Mouse (Mus musculus) kidney, embryonic 16.5 days (tissue): ENCODE data around the gene Dst. TPM values are rescaled to one million over a fixed set of nuclear protein-coding genes. Genes with fewer than 3 reads are reported as not detected.

Experiments used
- ATAC-seq: fragments of 200-750 bp; cut with Nextera tagmentation; 2 replicates; pipeline ENCODE4 v1.8.0; 2017; ENCODE audit warnings: moderate TSS enrichment; ENCODE audit not compliant: low FRiP score, low TSS enrichment
- H3K27ac ChIP-seq: fragments of 300-500 bp; sonication (generic); 2 replicates; pipeline ENCODE4 v1.5.1; 2014; ENCODE audit warnings: low read length
- H3K27me3 ChIP-seq: fragments of 300-500 bp; sonication (generic); 2 replicates; pipeline ENCODE4 v1.6.1; 2014; ENCODE audit warnings: low read length, control low read depth, mixed read lengths; ENCODE audit not compliant: insufficient read depth
- H3K36me3 ChIP-seq: fragments of 300-500 bp; sonication (generic); 2 replicates; pipeline ENCODE4 v1.6.1; 2014; ENCODE audit warnings: low read length, control low read depth, mixed read lengths; ENCODE audit not compliant: insufficient read depth
- H3K4me1 ChIP-seq: fragments of 300-500 bp; sonication (generic); 2 replicates; pipeline ENCODE4 v1.6.1; 2014; ENCODE audit warnings: low read length, control low read depth, mixed read lengths; ENCODE audit not compliant: insufficient read depth
- H3K4me2 ChIP-seq: fragments of 300-500 bp; sonication (generic); replicated peaks from 2 replicates; pipeline ENCODE4 v1.6.1; 2014; ENCODE audit warnings: low read depth, low read length
- H3K4me3 ChIP-seq: fragments of 300-500 bp; sonication (generic); 2 replicates; pipeline ENCODE4 v1.5.1; 2014; ENCODE audit warnings: mild to moderate bottlenecking, low read length
- H3K9ac ChIP-seq: fragments of 300-500 bp; sonication (generic); replicated peaks from 2 replicates; pipeline ENCODE4 v1.6.1; 2014; ENCODE audit warnings: low read length
- H3K9me3 ChIP-seq: fragments of 300-500 bp; sonication (generic); 2 replicates; pipeline ENCODE4 v1.6.1; 2016; ENCODE audit warnings: low read length, control low read depth
- WGBS: fragments of 180-500 bp; shearing (Covaris S2); extraction: QIAGEN DNeasy Blood & Tissue Kit; methylation state at CpG from one replicate; pipeline ENCODE4 v1.1.7; 2014; 5-methylcytosine and 5-hydroxymethylcytosine counted together
- polyA plus RNA-seq: library from polyadenylated mRNA; unstranded; fragments of >200 nt; fragmentation: Nextera tagmentation; extraction: Ambion mirVana; gene quantifications from 2 replicates; pipeline ENCODE4 v1.2.1, GENCODE M21; 2015

Gene Dst
- polyA plus RNA-seq, 1 experiment from 2014 or later: 23.4 TPM

GRCm38 (mm10) chr1:33922975-33923374 lies 14.9 kb downstream of the Dst start:
- peak; percentile 61; the same call in 1 of the 2 replicates for ATAC-seq
- H3K27me3 ChIP-seq: no peaks in the 10 kb centered on the region
- WGBS: 45% methylated on average over 7 of the region's 7 CpGs

GRCm38 (mm10) chr1:33925283-33925682 lies 17.3 kb downstream of the Dst start:
- Histone ChIP-seq H3K27me3 (no peaks in the 10 kb centered on the region), H3K36me3 (no peaks in the 10 kb centered on the region), H3K9me3 (no peaks in the 10 kb centered on the region), H3K4me1 (no peaks in the 10 kb centered on the region), H3K9ac (no peak overlapping the region), H3K4me2 (no peak overlapping the region), H3K27ac (no peak overlapping the region), H3K4me3 (no peak overlapping the region)
- peak; percentile 69 for ATAC-seq
- WGBS: 26% methylated on average over 3 of the region's 3 CpGs

More at GRCm38 (mm10) chr1:33922975-33923374, 14.9 kb downstream of the Dst start:
- Histone ChIP-seq H3K27ac (no peak overlapping the region), H3K36me3 (no peaks in the 10 kb centered on the region), H3K4me1 (no peaks in the 10 kb centered on the region), H3K9ac (no peak overlapping the region), H3K9me3 (no peaks in the 10 kb centered on the region), H3K4me2 (no peak overlapping the region), H3K4me3 (no peak overlapping the region)

GRCm38 (mm10) chr1:33927466-33927865 lies 19.4 kb downstream of the Dst start:
- Histone ChIP-seq H3K27me3 (no peaks in the 10 kb centered on the region), H3K4me1 (no peaks in the 10 kb centered on the region), H3K4me3 (no peak overlapping the region), H3K27ac (no peak overlapping the region), H3K36me3 (no peaks in the 10 kb centered on the region), H3K9ac (no peak overlapping the region), H3K4me2 (no peak overlapping the region), H3K9me3 (no peaks in the 10 kb centered on the region)
- 93% methylated on average over 7 of the region's 7 CpGs for WGBS
- ATAC-seq: no peak

DNA sequence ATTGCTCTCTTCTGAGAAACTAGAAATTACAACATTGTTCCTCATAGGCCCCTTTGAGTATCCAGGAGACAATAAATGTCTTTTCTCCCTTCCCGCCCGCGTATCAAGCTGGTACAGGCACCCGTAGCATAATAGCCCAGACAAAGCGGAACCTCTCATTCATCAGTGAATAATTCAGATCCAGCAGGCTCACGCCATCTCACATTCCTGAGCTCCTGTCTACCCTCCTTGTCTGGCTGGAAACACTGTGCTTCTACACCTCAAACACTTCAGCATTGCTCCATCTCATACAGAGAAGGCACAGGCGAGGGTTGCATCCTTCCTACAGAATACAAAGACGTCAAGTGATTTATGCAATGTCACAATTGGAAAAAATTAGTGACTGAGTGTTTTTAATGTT lies 23.8 kb downstream of the Dst start:
- Histone ChIP-seq H3K9me3 (no peaks in the 10 kb centered on the region), H3K4me3 (no peak overlapping the region), H3K27ac (no peak overlapping the region), H3K4me2 (no peak overlapping the region), H3K27me3 (no peaks in the 10 kb centered on the region), H3K9ac (no peak overlapping the region), H3K4me1 (no peaks in the 10 kb centered on the region), H3K36me3 (no peaks in the 10 kb centered on the region)
- ATAC-seq: no peak
- 86% methylated on average over 8 of the region's 8 CpGs for WGBS

GRCm38 (mm10) chr1:33932196-33932595 lies 24.2 kb downstream of the Dst start:
- Histone ChIP-seq H3K4me1 (no peaks in the 10 kb centered on the region), H3K36me3 (no peaks in the 10 kb centered on the region), H3K9me3 (no peaks in the 10 kb centered on the region), H3K27ac (no peak overlapping the region), H3K9ac (no peak overlapping the region), H3K27me3 (no peaks in the 10 kb centered on the region), H3K4me2 (no peak overlapping the region), H3K4me3 (no peak overlapping the region)
- ATAC-seq: no peak
- 89% methylated on average over 3 of the region's 3 CpGs for WGBS

DNA sequence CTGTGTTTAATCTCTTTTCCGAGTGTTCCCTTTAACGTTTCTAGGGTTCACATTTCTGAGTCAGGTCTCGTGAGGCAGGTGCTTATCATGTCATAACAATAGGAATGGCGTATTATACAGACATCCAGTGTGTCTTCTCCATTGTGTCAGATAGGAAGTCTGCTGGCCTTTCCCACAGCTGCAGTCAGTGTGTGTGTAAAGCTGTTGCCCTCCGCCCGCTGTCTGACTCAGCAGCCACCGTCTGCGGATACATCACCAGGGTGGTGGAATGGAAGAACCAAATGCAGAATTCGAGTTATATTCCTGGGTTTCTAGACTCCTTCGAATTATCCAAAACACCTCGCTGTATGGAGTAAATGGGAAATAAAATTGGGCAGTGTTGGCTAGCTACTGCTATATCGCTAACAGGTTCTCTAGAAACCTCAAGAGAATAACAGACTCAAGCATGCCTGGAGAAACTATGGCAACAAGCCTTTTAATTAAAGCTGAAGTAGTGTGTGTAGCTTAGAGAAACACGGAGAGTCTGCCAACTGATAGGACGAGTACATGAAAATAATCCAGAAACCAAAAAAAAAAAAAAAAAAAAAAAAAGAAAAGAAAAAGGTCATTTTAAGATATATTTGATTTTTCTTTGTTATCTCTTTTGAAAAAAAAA lies 24.9 kb downstream of the Dst start:
- Histone ChIP-seq H3K9ac (no peak overlapping the region), H3K27me3 (no peaks in the 10 kb centered on the region), H3K36me3 (no peaks in the 10 kb centered on the region), H3K4me3 (no peak overlapping the region), H3K4me2 (no peak overlapping the region), H3K9me3 (no peaks in the 10 kb centered on the region), H3K4me1 (no peaks in the 10 kb centered on the region), H3K27ac (no peak overlapping the region)
- WGBS: 86% methylated on average over 14 of the region's 14 CpGs
- ATAC-seq: no peak

- Histone ChIP-seq H3K27me3 (no peaks in the 10 kb centered on the region), H3K27ac (no peak overlapping the region), H3K4me3 (no peak overlapping the region), H3K4me2 (no peak overlapping the region), H3K4me1 (no peaks in the 10 kb centered on the region), H3K36me3 (no peaks in the 10 kb centered on the region), H3K9ac (no peak overlapping the region), H3K9me3 (no peaks in the 10 kb centered on the region)
- no peak for ATAC-seq
- 88% methylated on average over 3 of the region's 3 CpGs for WGBS
Measured at GRCm38 (mm10) chr1:33935946-33936345, 27.9 kb downstream of the Dst start.

- WGBS: 63% methylated on average over 5 of the region's 5 CpGs
- no peak overlapping the region for H3K4me2 ChIP-seq
- H3K4me3 ChIP-seq: no peak overlapping the region
- H3K27me3 ChIP-seq: no peaks in the 10 kb centered on the region
- no peaks in the 10 kb centered on the region for H3K36me3 ChIP-seq
- no peaks in the 10 kb centered on the region for H3K9me3 ChIP-seq
- ATAC-seq: no peak
- no peak overlapping the region for H3K27ac ChIP-seq
- H3K4me1 ChIP-seq: no peaks in the 10 kb centered on the region
- no peak overlapping the region for H3K9ac ChIP-seq
Measured at GRCm38 (mm10) chr1:33939828-33940227, 31.8 kb downstream of the Dst start.

GRCm38 (mm10) chr1:33940364-33940928 lies 32.4 kb downstream of the Dst start:
- Histone ChIP-seq H3K9me3 (no peaks in the 10 kb centered on the region), H3K9ac (no peak overlapping the region)

DNA sequence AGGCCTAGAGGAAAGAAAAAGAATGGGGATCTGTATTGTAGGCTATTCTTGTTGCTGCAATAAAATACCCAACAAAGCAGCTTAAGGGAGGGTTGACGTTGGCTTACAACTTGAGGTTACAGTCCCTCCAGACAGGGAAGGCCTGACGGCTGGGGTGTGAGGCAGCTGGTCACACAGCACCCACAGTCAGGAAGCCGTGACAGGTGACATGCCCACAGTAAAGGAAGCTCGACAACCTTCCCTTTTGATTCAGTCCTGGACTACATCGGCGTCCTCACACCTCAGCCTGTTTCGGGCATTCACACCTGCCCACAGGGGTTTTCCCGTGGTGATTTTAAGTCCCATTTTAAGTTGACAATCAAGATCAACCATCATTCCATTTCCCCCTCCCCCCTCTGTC lies 34.6 kb downstream of the Dst start:
- Histone ChIP-seq H3K4me2 (no peak overlapping the region), H3K9me3 (no peaks in the 10 kb centered on the region), H3K27ac (no peak overlapping the region), H3K4me1 (no peaks in the 10 kb centered on the region), H3K9ac (no peak overlapping the region), H3K36me3 (no peaks in the 10 kb centered on the region), H3K4me3 (no peak overlapping the region), H3K27me3 (no peaks in the 10 kb centered on the region)
- no peak for ATAC-seq
- WGBS: 85% methylated on average over 8 of the region's 8 CpGs

More at GRCm38 (mm10) chr1:33940364-33940928, 32.4 kb downstream of the Dst start:
- no peak for ATAC-seq
- no peak overlapping the region for H3K27ac ChIP-seq
- no peaks in the 10 kb centered on the region for H3K27me3 ChIP-seq
- H3K36me3 ChIP-seq: no peaks in the 10 kb centered on the region
- no peaks in the 10 kb centered on the region for H3K4me1 ChIP-seq
- H3K4me3 ChIP-seq: no peak overlapping the region
- 82% methylated on average over 11 of the region's 11 CpGs for WGBS
- no peak overlapping the region for H3K4me2 ChIP-seq
